Mouse (Mus musculus): ENCODE results near the gene Sept3. TPM values are rescaled to one million over a fixed set of nuclear protein-coding genes. Genes with fewer than 3 reads are reported as not detected.

Gene Sept3
- polyA plus RNA-seq, 1 experiment, result 0.62 TPM

DNA sequence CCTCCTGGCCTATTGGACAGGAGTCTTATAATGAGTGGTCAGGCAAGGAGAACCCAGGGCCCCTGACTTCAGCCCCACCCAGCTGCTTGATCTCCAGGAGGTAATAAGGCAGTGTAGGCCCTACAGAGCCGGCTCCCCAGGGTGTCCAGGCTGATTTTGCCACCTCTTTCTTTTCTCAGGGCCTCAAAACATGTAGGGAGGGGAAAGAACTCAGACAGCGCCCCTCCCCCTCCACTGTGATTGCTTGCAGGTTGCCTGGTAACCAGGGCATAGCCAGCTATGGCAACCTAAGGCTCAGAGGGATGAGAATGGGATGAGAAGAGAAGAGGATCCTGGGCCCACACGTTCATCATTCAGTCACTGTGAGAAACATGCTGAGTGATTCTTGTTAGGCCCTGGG is 6.5 kb upstream of the Sept3 start:
- TF ChIP-seq GATA1 (IDR thresholded peaks at IDR 0.05; ENCODE audit: borderline replicate concordance, low read length) (no peak), FLI1 (IDR thresholded peaks at IDR 0.05; ENCODE audit: low read length) (no peak)
- Histone ChIP-seq H3K4me3 (replicated peaks) (no peak overlapping the region), H3K4me1 (0 out of 2 replicates have a peak, but pooled peaks cover 7% of the 10 kb centered on the region), H3K27me3 (replicated peaks) (peaks cover 64% of the 10 kb centered on the region), H3K36me3 (replicated peaks; ENCODE audit: low read length) (no peaks in the 10 kb centered on the region), H3K9me3 (no peaks in the 10 kb centered on the region)

- Histone ChIP-seq H3K36me3 (replicated peaks; ENCODE audit: low read length) (no peaks in the 10 kb centered on the region), H3K27me3 (replicated peaks) (peaks cover 68% of the 10 kb centered on the region), H3K9me3 (no peaks in the 10 kb centered on the region), H3K4me1 (0 out of 2 replicates have a peak, but pooled peaks cover 7% of the 10 kb centered on the region), H3K4me3 (replicated peaks) (no peak overlapping the region)
- no peak for TF ChIP-seq GATA1 (IDR thresholded peaks at IDR 0.05; ENCODE audit: borderline replicate concordance, low read length)
- no peak for TF ChIP-seq FLI1 (IDR thresholded peaks at IDR 0.05; ENCODE audit: low read length)
Observed at GRCm38 (mm10) chr15:82268783-82269182, 5.9 kb upstream of the Sept3 start.

GRCm38 (mm10) chr15:82271201-82271600 is 3.5 kb upstream of the Sept3 start:
- Histone ChIP-seq H3K27me3 (replicated peaks) (peaks cover 76% of the 10 kb centered on the region), H3K4me3 (replicated peaks) (no peak overlapping the region), H3K9me3 (no peaks in the 10 kb centered on the region), H3K36me3 (replicated peaks; ENCODE audit: low read length) (no peaks in the 10 kb centered on the region), H3K4me1 (peaks cover 20% of the 10 kb centered on the region)
- TF ChIP-seq FLI1 (IDR thresholded peaks at IDR 0.05; ENCODE audit: low read length), result no peak
- no peak for TF ChIP-seq GATA1 (IDR thresholded peaks at IDR 0.05; ENCODE audit: borderline replicate concordance, low read length)

DNA sequence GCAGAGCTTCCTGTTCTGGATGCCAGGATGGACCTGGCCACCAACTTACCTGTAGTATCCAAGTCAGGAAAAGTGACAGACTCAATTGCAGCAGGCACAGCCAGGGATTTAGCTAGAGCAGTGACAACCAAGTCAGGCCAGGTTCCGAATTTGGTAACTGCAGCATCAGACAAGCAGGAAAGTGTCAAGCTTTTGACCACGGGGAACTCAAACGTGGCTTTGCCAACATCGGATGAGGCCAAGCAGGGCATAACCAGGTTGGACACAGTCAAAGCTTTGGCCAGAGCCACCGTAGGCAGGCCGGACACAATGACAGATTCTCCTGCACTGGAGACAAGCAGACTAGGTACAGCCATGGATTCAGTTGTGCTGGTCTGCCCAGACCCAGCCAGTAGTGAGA is 2.4 kb upstream of the Sept3 start:
- Histone ChIP-seq H3K4me1 (peaks cover 28% of the 10 kb centered on the region), H3K9me3 (no peaks in the 10 kb centered on the region), H3K27me3 (replicated peaks) (peaks cover 85% of the 10 kb centered on the region), H3K36me3 (replicated peaks; ENCODE audit: low read length) (no peaks in the 10 kb centered on the region), H3K4me3 (replicated peaks) (no peak overlapping the region)
- no peak for TF ChIP-seq GATA1 (IDR thresholded peaks at IDR 0.05; ENCODE audit: borderline replicate concordance, low read length)

DNA sequence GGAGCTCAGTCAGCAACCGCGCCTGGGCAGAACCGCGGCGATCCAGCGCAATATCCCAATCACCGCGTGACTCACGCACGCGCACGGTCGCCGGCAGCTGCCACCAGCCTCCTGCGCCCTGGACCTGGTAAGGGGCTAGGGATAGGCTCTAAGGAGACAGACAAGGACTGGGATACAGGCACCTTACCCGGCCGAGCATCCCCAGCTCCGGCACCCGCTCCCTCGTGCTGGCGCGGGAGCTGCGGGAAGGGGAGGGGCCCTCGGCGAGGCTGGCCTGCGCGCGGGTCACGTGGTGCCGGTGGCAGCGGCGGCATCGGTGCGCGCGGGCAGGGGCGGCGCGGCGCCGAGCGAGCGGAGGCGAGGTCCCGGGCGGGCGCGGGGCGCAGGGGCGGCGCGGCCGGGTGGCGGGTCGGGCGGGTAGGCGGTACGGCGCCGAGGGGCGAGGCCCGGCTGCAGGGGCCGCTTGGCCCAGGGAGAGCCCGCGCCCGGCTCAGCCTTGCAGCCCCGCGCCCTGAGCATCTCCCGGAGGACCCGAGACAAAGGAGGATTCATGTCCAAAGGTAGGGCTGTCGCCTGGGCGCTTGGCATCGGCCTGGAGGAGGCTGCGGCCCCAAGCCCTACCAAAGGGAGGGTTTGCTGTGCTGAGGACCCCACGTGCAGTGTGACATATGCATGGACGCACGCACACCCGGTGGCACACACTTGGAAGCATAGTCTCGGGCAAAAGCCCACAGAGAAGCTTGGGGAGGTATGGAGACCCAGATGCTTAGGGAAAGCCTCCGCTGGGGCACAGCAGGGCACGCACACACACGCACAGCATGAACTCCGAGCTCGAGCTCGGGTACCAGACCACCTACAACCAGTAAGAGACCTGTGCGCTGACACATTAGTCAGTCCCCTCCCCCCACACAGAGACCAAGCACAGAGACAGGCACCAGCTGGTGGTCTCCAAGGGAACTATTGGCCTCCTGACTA is 521 bp downstream of the Sept3 start:
- peak overlapping the region; percentile 87 for H3K4me3 ChIP-seq (replicated peaks)
- no peaks in the 10 kb centered on the region for H3K36me3 ChIP-seq (replicated peaks; ENCODE audit: low read length)
- TF ChIP-seq GATA1 (IDR thresholded peaks at IDR 0.05; ENCODE audit: borderline replicate concordance, low read length) (no peak), FLI1 (IDR thresholded peaks at IDR 0.05; ENCODE audit: low read length) (no peak)
- H3K27me3 ChIP-seq (replicated peaks), result peaks cover 91% of the 10 kb centered on the region
- peaks cover 35% of the 10 kb centered on the region for H3K4me1 ChIP-seq
- no peaks in the 10 kb centered on the region for H3K9me3 ChIP-seq

DNA sequence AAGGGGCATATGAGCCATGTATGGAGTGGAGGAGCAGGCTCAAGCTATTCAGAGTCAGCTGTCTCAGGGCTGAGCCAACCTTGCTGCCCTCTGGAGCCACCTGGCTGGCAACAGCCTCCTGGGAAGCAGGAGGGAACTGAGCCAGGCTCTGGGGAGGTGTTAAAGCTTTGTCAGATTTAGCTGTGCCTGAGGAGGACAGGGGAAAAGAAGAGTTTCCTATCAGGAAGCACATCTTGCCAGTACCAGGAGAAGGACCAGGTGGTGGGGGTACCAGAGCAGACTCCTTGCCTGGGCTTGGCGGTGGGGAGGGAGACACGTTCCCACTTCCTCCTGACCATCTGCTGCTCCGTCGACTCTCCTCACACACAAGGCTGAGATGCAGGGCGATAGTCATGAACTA is 2.9 kb downstream of the Sept3 start:
- H3K4me1 ChIP-seq, result peaks cover 29% of the 10 kb centered on the region
- no peaks in the 10 kb centered on the region for H3K9me3 ChIP-seq
- H3K36me3 ChIP-seq (replicated peaks; ENCODE audit: low read length), result no peaks in the 10 kb centered on the region
- no peak overlapping the region for H3K4me3 ChIP-seq (replicated peaks)
- no peak for TF ChIP-seq FLI1 (IDR thresholded peaks at IDR 0.05; ENCODE audit: low read length)
- TF ChIP-seq GATA1 (IDR thresholded peaks at IDR 0.05; ENCODE audit: borderline replicate concordance, low read length), result no peak
- peaks cover 75% of the 10 kb centered on the region for H3K27me3 ChIP-seq (replicated peaks)

DNA sequence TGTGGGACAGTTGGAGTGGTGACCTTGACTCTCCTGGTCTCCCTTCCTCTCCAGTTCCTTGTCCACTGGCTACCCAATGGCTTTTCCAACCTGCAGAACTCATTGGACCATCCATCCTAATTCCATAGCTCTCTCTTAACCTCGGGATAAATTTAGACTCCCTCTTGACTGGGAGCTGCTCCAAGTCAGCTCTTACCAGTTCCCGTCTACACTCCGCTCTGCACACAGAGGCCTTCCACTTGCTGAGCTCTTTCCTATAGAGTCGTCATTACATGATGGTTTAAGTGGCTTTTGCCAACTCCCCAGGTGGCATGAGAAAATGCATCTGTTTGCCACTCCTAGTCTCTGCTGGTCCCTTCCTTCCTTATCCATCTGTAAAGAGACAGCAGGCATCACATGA is 5.9 kb downstream of the Sept3 start:
- no peaks in the 10 kb centered on the region for H3K9me3 ChIP-seq
- H3K4me1 ChIP-seq, result peaks cover 37% of the 10 kb centered on the region
- H3K27me3 ChIP-seq (replicated peaks), result peaks cover 62% of the 10 kb centered on the region
- H3K4me3 ChIP-seq (replicated peaks), result no peak overlapping the region
- no peaks in the 10 kb centered on the region for H3K36me3 ChIP-seq (replicated peaks; ENCODE audit: low read length)
- TF ChIP-seq GATA1 (IDR thresholded peaks at IDR 0.05; ENCODE audit: borderline replicate concordance, low read length), result no peak
- TF ChIP-seq FLI1 (IDR thresholded peaks at IDR 0.05; ENCODE audit: low read length), result no peak

GRCm38 (mm10) chr15:82286157-82286556 is 11.5 kb downstream of the Sept3 start:
- TF ChIP-seq GATA1 (IDR thresholded peaks at IDR 0.05; ENCODE audit: borderline replicate concordance, low read length), result no peak
- no peak for TF ChIP-seq FLI1 (IDR thresholded peaks at IDR 0.05; ENCODE audit: low read length)
- Histone ChIP-seq H3K27me3 (replicated peaks) (peaks cover 23% of the 10 kb centered on the region), H3K9me3 (no peaks in the 10 kb centered on the region), H3K36me3 (replicated peaks; ENCODE audit: low read length) (no peaks in the 10 kb centered on the region), H3K4me1 (peaks cover 36% of the 10 kb centered on the region), H3K4me3 (replicated peaks) (peak overlapping the region; percentile 72)

DNA sequence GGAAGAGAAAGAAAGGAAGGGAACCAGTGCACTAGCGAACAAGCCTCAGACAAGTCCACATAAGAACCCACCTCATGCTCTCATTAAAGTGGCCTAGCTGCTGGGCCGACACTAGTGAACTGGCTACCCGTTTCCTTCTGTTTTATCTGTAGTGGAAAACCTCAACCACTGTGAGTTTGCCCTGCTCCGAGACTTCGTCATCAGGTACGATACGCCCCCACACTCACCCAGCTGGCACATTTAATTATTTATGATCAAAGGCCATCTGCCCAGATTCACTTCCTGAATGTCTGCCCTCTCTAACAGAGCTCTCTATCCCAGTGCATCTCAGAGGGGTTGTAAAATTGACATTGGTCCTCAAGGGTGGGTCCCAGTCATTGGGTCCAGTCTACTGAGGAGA is 15.6 kb downstream of the Sept3 start:
- no peaks in the 10 kb centered on the region for H3K36me3 ChIP-seq (replicated peaks; ENCODE audit: low read length)
- peaks cover 32% of the 10 kb centered on the region for H3K27me3 ChIP-seq (replicated peaks)
- no peak overlapping the region for H3K4me3 ChIP-seq (replicated peaks)
- H3K4me1 ChIP-seq, result peaks cover 29% of the 10 kb centered on the region
- no peak for TF ChIP-seq FLI1 (IDR thresholded peaks at IDR 0.05; ENCODE audit: low read length)
- no peak for TF ChIP-seq GATA1 (IDR thresholded peaks at IDR 0.05; ENCODE audit: borderline replicate concordance, low read length)
- H3K9me3 ChIP-seq, result no peaks in the 10 kb centered on the region

DNA sequence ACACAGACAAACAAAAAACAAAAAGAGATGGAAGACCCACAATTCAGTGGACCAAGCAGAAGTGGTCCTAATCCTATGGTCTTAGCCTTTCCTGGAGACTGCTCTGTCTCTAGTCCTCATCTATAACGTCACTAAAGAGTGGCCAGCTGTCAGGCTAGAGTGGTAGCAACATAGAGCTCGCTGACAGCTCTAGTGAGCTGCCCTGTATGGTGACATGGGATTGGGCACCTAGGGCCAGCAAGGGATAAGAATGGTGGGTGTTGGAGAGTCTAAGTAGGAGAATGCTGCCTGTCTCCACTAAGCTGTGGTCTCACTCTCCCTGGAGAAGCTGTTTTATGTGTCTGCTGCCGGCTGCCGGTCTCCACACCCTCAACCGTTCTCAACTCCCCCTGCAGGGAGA is 18.2 kb downstream of the Sept3 start:
- H3K27me3 ChIP-seq (replicated peaks), result peaks cover 31% of the 10 kb centered on the region
- H3K4me3 ChIP-seq (replicated peaks), result no peak overlapping the region
- no peak for TF ChIP-seq GATA1 (IDR thresholded peaks at IDR 0.05; ENCODE audit: borderline replicate concordance, low read length)
- no peak for TF ChIP-seq FLI1 (IDR thresholded peaks at IDR 0.05; ENCODE audit: low read length)

More for the DNA sequence above, 18.2 kb downstream of the Sept3 start:
- peaks cover 18% of the 10 kb centered on the region for H3K4me1 ChIP-seq
- no peaks in the 10 kb centered on the region for H3K9me3 ChIP-seq
- no peaks in the 10 kb centered on the region for H3K36me3 ChIP-seq (replicated peaks; ENCODE audit: low read length)
